Mouse (Mus musculus) MEL (cell line): ENCODE measurements around the gene Dyrk3. TPM values are rescaled to one million over a fixed set of nuclear protein-coding genes. Genes with fewer than 3 reads are reported as not detected.

Experiments used
- DNase-seq: peaks from one replicate; pipeline ENCODE4 v3.0.0; 2011; ENCODE audit warnings: low read depth, low spot score
- H3K27ac ChIP-seq: 2 replicates; pipeline ENCODE4 v1.5.1; 2012; ENCODE audit warnings: low read depth, mild to moderate bottlenecking, control low read depth, low read length, moderate library complexity; ENCODE audit not compliant: control insufficient read depth
- H3K27me3 ChIP-seq, 2 experiments: fragments of 150-350 bp in 1 of 2; sonication (generic) in 1 of 2; 2 replicates each; pipeline ENCODE4 v1.6.1; 2012; ENCODE audit warnings: low read length in 2 of 2, mild to moderate bottlenecking in 2 of 2, improper control_type of control experiment in 1 of 2, moderate library complexity in 1 of 2; ENCODE audit not compliant: insufficient read depth in 2 of 2, control insufficient read depth in 1 of 2
- H3K36me3 ChIP-seq, 2 experiments: 2 replicates each; pipeline ENCODE4 v1.6.1; 2012 to 2014; ENCODE audit warnings: low read length in 2 of 2, improper control_type of control experiment in 1 of 2, inconsistent platforms in 1 of 2, mild to moderate bottlenecking in 1 of 2; ENCODE audit not compliant: insufficient read depth in 2 of 2, control insufficient read depth in 1 of 2
- H3K4me1 ChIP-seq, 2 experiments: fragments of 150-350 bp in 1 of 2; sonication (generic) in 1 of 2; 2 replicates each; pipeline ENCODE4 v1.6.1; 2012; ENCODE audit warnings: low read length in 2 of 2, improper control_type of control experiment in 1 of 2, mild to moderate bottlenecking in 1 of 2; ENCODE audit not compliant: insufficient read depth in 2 of 2, control insufficient read depth in 1 of 2
- H3K4me3 ChIP-seq, 2 experiments: fragments of 150-350 bp in 1 of 2; sonication (generic) in 1 of 2; 2 replicates each; pipeline ENCODE4 v1.5.1; 2012; ENCODE audit warnings: low read depth in 2 of 2, low read length in 2 of 2, mild to moderate bottlenecking in 2 of 2, moderate library complexity in 2 of 2, control low read depth in 1 of 2, improper control_type of control experiment in 1 of 2; ENCODE audit not compliant: control insufficient read depth in 1 of 2, insufficient read depth in 1 of 2
- H3K79me2 ChIP-seq: 2 replicates; pipeline ENCODE4 v1.6.1; 2012; ENCODE audit warnings: mild to moderate bottlenecking, low read length, moderate library complexity; ENCODE audit not compliant: control insufficient read depth, poor library complexity, insufficient read depth
- H3K9ac ChIP-seq: 2 replicates; pipeline ENCODE4 v1.6.1; 2012; ENCODE audit warnings: low read depth, mild to moderate bottlenecking, control low read depth, low read length, moderate library complexity; ENCODE audit not compliant: control insufficient read depth, poor library complexity, severe bottlenecking
- H3K9me3 ChIP-seq: fragments of 150-350 bp; sonication (generic); replicated peaks from 2 replicates; pipeline ENCODE4 v1.6.1; 2012; ENCODE audit warnings: mild to moderate bottlenecking, low read length, improper control_type of control experiment, moderate library complexity; ENCODE audit not compliant: insufficient read depth
- CTCF ChIP-seq, 3 experiments: IDR thresholded peaks in 2 of 3; conservative IDR thresholded peaks in 1 of 3; 2 replicates each; pipeline ENCODE4 v1.5.1; 2011 to 2012; ENCODE audit warnings: low read length in 3 of 3, low read depth in 2 of 3, mild to moderate bottlenecking in 2 of 3, improper control_type of control experiment in 1 of 3, inconsistent platforms in 1 of 3, mixed read lengths in 1 of 3, moderate library complexity in 1 of 3; ENCODE audit not compliant: control insufficient read depth in 1 of 3, insufficient read depth in 1 of 3, poor library complexity in 1 of 3, severe bottlenecking in 1 of 3
- E2F4 ChIP-seq: IDR thresholded peaks from 2 replicates; pipeline ENCODE4 v1.6.1; 2011; ENCODE audit warnings: low read depth, low read length, improper control_type of control experiment, borderline replicate concordance
- ELF1 ChIP-seq: IDR thresholded peaks from 2 replicates; pipeline ENCODE4 v1.6.1; 2014; ENCODE audit warnings: low read depth, mild to moderate bottlenecking, inconsistent platforms, low read length, improper control_type of control experiment, moderate library complexity
- HCFC1 ChIP-seq: IDR thresholded peaks from 2 replicates; pipeline ENCODE4 v1.6.1; 2012; ENCODE audit warnings: low read depth, mild to moderate bottlenecking, inconsistent platforms, low read length, improper control_type of control experiment, moderate library complexity
- JUND ChIP-seq: IDR thresholded peaks from 2 replicates; pipeline ENCODE4 v1.6.1; 2011; ENCODE audit warnings: low read depth, mild to moderate bottlenecking, improper control_type of control experiment, low read length
- KAT2A ChIP-seq: conservative IDR thresholded peaks from 2 replicates; pipeline ENCODE4 v1.6.1; 2012; ENCODE audit warnings: low read depth, low read length, improper control_type of control experiment, inconsistent platforms
- MAZ ChIP-seq: IDR thresholded peaks from 2 replicates; pipeline ENCODE4 v1.6.1; 2012; ENCODE audit warnings: low read depth, mild to moderate bottlenecking, inconsistent platforms, low read length, improper control_type of control experiment
- MXI1 ChIP-seq: IDR thresholded peaks from 2 replicates; pipeline ENCODE4 v1.6.1; 2011; ENCODE audit warnings: mild to moderate bottlenecking, low read depth, low read length, improper control_type of control experiment
- MYB ChIP-seq: IDR thresholded peaks from 2 replicates; pipeline ENCODE4 v1.6.1; 2011; ENCODE audit warnings: mild to moderate bottlenecking, low read depth, low read length, improper control_type of control experiment
- MYC ChIP-seq: IDR thresholded peaks from 2 replicates; pipeline ENCODE4 v1.6.1; 2011; ENCODE audit warnings: low read depth, mild to moderate bottlenecking, low read length, improper control_type of control experiment, moderate library complexity
- NELFE ChIP-seq: IDR thresholded peaks from 2 replicates; pipeline ENCODE4 v1.6.1; 2011; ENCODE audit warnings: low read depth, low read length, improper control_type of control experiment
- NRF1 ChIP-seq: IDR thresholded peaks from 2 replicates; pipeline ENCODE4 v1.6.1; 2014; ENCODE audit warnings: low read depth, mild to moderate bottlenecking, inconsistent platforms, low read length, improper control_type of control experiment, moderate library complexity; ENCODE audit not compliant: poor library complexity, insufficient read depth, severe bottlenecking
- POLR2A ChIP-seq, 2 experiments: IDR thresholded peaks; 2 replicates each; pipeline ENCODE4 v1.6.1; 2011 to 2012; ENCODE audit warnings: low read length in 2 of 2, mild to moderate bottlenecking in 2 of 2, control low read depth in 1 of 2, improper control_type of control experiment in 1 of 2, low read depth in 1 of 2, moderate library complexity in 1 of 2; ENCODE audit not compliant: control insufficient read depth in 1 of 2, insufficient read depth in 1 of 2, poor library complexity in 1 of 2
- RCOR1 ChIP-seq: IDR thresholded peaks from 2 replicates; pipeline ENCODE4 v1.6.1; 2012; ENCODE audit warnings: low read depth, mild to moderate bottlenecking, inconsistent platforms, low read length, improper control_type of control experiment
- SIN3A ChIP-seq: IDR thresholded peaks from 2 replicates; pipeline ENCODE4 v1.6.1; 2012; ENCODE audit warnings: low read length, improper control_type of control experiment, inconsistent platforms
- SMC3 ChIP-seq: IDR thresholded peaks from 2 replicates; pipeline ENCODE4 v1.6.1; 2011; ENCODE audit warnings: low read depth, low read length, improper control_type of control experiment
- TBP ChIP-seq: IDR thresholded peaks from 2 replicates; pipeline ENCODE4 v1.8.0; 2011; ENCODE audit warnings: low read depth, low read length, improper control_type of control experiment
- TCF12 ChIP-seq: IDR thresholded peaks from 2 replicates; pipeline ENCODE4 v1.6.1; 2014; ENCODE audit warnings: low read depth, mild to moderate bottlenecking, inconsistent platforms, low read length, improper control_type of control experiment, moderate library complexity
- USF1 ChIP-seq: IDR thresholded peaks from 2 replicates; pipeline ENCODE4 v1.6.1; 2014; ENCODE audit warnings: low read depth, mild to moderate bottlenecking, inconsistent platforms, low read length, improper control_type of control experiment, moderate library complexity
- USF2 ChIP-seq, 2 experiments: IDR thresholded peaks; 2 replicates each; pipeline ENCODE4 v1.6.1; 2011 to 2012; ENCODE audit warnings: improper control_type of control experiment in 2 of 2, low read length in 2 of 2, borderline replicate concordance in 1 of 2, inconsistent platforms in 1 of 2, low read depth in 1 of 2, mild to moderate bottlenecking in 1 of 2; ENCODE audit not compliant: insufficient read depth in 1 of 2
- ZC3H11A ChIP-seq: IDR thresholded peaks from 2 replicates; pipeline ENCODE4 v1.6.1; 2012; ENCODE audit warnings: low read depth, mild to moderate bottlenecking, inconsistent platforms, low read length, improper control_type of control experiment
- ZMIZ1 ChIP-seq: IDR thresholded peaks from 2 replicates; pipeline ENCODE4 v1.6.1; 2012; ENCODE audit warnings: low read depth, mild to moderate bottlenecking, inconsistent platforms, low read length, improper control_type of control experiment, moderate library complexity
- ZNF384 ChIP-seq: IDR thresholded peaks from 2 replicates; pipeline ENCODE4 v1.6.1; 2012; ENCODE audit warnings: low read depth, mild to moderate bottlenecking, inconsistent platforms, low read length, improper control_type of control experiment
- polyA plus RNA-seq, 2 experiments: library from polyadenylated mRNA; stranded (reverse) in 1 of 2; unstranded in 1 of 2; fragments of >175 nt in 1 of 2; fragments of >200 nt in 1 of 2; gene quantifications; 2 replicates each; pipeline versions ENCODE4 v1.2.1 to v1.2.4; 2012; ENCODE audit warnings: low replicate concordance in 2 of 2, low read depth in 1 of 2; ENCODE audit not compliant: insufficient read length in 2 of 2, insufficient read depth in 1 of 2, missing spikeins in 1 of 2
- total RNA-seq: library from RNA; depleted of rRNA; stranded (reverse); fragments of 300-350 nt; gene quantifications from 2 replicates; pipeline ENCODE4 v1.2.3, GENCODE M21; 2012

The Dyrk3 gene
- total and polyA plus RNA-seq, 3 experiments: 8.6 to 11.8 TPM; not detected in 1

- H3K79me2 ChIP-seq: peaks cover 41% of the 10 kb centered on the region
- H3K9ac ChIP-seq: no peak overlapping the region
- no peak overlapping the region for H3K4me3 ChIP-seq
- DNase-seq: no peak
- no peak for TF ChIP-seq ZNF384
- TF ChIP-seq ZMIZ1: no peak
- TF ChIP-seq SMC3: no peak
- no peak for TF ChIP-seq KAT2A
- no peak for TF ChIP-seq NELFE
- no peak for TF ChIP-seq NRF1
- no peak for TF ChIP-seq JUND
- TF ChIP-seq ELF1: no peak
- TF ChIP-seq ZC3H11A: no peak
- no peak for TF ChIP-seq SIN3A
- TF ChIP-seq RCOR1: no peak
- TF ChIP-seq USF1: no peak
- no peak for TF ChIP-seq MYB
- TF ChIP-seq POLR2A (IDR thresholded peaks at IDR 0.05; ENCODE audit: control insufficient read depth in 1 of 2, insufficient read depth in 1 of 2, low read depth in 1 of 2, low read length in 2 of 2, poor library complexity in 1 of 2): no peak
- no peak for TF ChIP-seq TCF12
- no peak for TF ChIP-seq MAZ
- TF ChIP-seq CTCF (IDR thresholded peaks at IDR 0.05 in 2 of 3, conservative IDR thresholded peaks at IDR 0.05 in 1 of 3; ENCODE audit: control insufficient read depth in 1 of 3, insufficient read depth in 1 of 3, low read depth in 2 of 3, low read length in 3 of 3, poor library complexity in 1 of 3, severe bottlenecking in 1 of 3): no peak
- H3K27me3 ChIP-seq: no peaks in the 10 kb centered on the region
- peaks cover 0 to 3% of the 10 kb centered on the region in 2 experiments; a peak in 1 of 4 replicates for H3K4me1 ChIP-seq
- no peak overlapping the region for H3K27ac ChIP-seq
- peaks cover 0 to 4% of the 10 kb centered on the region in 2 experiments; a peak in 2 of 4 replicates for H3K36me3 ChIP-seq
- H3K9me3 ChIP-seq: no peaks in the 10 kb centered on the region
These were observed 44.3 kb downstream of the Dyrk3 start for GRCm38 (mm10) chr1:131093889-131094288.

GRCm38 (mm10) chr1:131092846-131093245 lies 45.3 kb downstream of the Dyrk3 start:
- Histone ChIP-seq H3K4me1 (peaks cover 0 to 3% of the 10 kb centered on the region in 2 experiments; a peak in 1 of 4 replicates), H3K4me3 (no peak overlapping the region), H3K27me3 (no peaks in the 10 kb centered on the region), H3K9ac (no peak overlapping the region), H3K9me3 (no peaks in the 10 kb centered on the region), H3K36me3 (peaks cover 0 to 4% of the 10 kb centered on the region in 2 experiments; a peak in 2 of 4 replicates), H3K27ac (no peak overlapping the region), H3K79me2 (peaks cover 41% of the 10 kb centered on the region)
- no peak for DNase-seq
- TF ChIP-seq HCFC1 (no peak), MYC (no peak), JUND (no peak), MXI1 (no peak), TBP (no peak), USF2 (IDR thresholded peaks at IDR 0.05; ENCODE audit: borderline replicate concordance in 1 of 2, insufficient read depth in 1 of 2, low read depth in 1 of 2, low read length in 2 of 2) (no peak), E2F4 (no peak)
